Mouse (Mus musculus) cerebellum, adult 9-11 months (tissue): ENCODE data around the gene Klhdc7a.
"Not testable (repeated sequence)": the region's sequence is repeated elsewhere in the genome, so short reads cannot be mapped to it uniquely, and the experiment has no call there.

Source experiments
- DNase-seq: peaks from one replicate; pipeline ENCODE4 v3.0.0; 2022

Gene Klhdc7a

DNA sequence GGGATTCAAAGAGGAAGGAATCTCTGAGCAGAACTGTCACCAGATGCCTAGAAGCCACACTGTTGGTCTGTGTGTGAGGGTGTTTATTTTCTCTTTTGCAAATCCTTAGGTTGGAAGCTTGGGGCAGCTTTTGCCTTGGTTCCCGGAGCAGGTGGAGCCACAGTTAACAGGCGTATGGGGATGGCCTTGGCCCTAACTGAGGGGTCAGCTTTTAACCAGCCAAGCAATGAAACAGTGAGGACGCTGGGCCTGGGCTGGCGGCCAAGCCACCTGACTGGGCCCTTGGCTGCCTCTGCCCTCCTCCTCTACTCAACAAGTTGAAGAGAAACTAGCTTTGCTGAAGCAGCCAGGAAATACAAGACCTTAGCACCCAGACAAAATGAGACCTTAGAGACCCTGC is at the start of gene Klhdc7a:
TSS of gene Klhdc7a (minus strand) at position 105 of the 400 bp plus-strand sequence.
- peak; percentile 57 for DNase-seq

DNA sequence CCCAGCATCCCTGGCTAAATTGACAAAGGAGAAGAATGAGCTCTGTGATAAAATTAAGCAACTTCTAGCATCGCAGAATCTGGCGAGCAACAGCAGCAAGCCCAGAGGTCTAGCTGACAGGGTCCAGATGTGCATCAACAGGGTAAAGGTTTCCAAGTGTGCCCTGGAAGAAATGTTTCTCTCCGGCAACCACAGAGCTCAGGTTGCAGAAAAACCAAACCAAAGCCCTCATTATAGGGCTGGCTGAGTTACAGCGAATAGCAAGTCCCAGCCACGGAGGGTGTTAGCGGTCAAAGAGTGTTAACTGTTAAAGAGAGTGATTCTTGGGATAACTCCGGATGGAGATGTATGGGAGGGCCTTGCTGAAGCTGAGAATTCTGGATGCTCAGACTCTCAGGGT is 48.1 kb upstream of the Klhdc7a start:
- no peak for DNase-seq

DNA sequence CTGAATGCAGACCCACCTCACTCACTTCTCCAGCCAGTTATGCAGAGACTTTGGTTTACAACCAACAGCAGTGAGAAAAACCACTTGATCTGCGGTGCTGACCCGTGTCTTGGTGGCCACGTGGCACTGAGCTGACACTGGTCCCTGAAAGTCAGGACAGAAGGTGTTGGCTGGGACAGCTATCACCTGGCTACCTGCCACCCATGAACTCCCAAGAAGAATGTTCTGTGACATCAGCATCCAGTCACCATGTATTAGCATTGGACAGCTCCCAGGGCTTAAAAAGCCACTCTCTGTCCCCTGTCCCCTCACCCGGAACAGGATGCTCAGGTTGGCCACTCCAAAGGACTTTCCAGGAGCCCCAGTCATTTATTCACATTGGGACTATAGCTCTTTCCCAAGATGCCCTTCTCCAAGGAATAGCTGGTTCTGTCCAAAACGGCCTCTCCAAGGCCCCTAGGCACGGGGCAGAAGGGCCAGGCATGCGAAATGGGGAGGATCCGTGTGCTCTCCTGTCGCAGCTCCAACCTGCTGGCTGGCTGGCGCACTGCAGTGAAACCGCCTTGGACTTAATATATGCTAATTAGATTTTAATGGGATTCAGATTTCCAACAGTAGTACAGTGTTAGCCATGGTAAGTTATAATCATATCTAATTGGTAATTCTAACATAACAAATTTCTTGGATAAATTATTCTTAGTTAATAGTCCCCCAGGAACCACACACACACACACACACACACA is 43.1 kb upstream of the Klhdc7a start:
- DNase-seq = no peak

DNA sequence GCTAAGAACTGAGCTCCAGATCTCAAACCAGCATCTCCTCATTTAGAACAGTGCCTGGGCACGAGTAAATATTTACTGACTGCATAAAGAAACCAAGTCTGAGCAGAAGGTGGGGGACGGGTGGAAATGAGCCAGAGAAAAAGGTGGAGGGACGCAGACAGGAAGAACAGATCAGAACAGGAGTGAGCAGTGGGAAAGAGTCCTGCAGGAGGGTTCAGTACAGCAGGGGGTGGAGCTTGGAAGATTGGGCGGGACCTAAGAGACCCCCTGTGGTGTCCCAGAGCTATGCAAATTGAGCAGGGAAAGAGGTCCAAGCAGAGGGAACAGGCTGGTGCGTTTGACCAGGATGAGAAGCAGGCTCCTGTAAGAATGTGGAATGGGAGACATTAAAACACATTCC is 37.1 kb upstream of the Klhdc7a start:
- peak; percentile 24 for DNase-seq

DNA sequence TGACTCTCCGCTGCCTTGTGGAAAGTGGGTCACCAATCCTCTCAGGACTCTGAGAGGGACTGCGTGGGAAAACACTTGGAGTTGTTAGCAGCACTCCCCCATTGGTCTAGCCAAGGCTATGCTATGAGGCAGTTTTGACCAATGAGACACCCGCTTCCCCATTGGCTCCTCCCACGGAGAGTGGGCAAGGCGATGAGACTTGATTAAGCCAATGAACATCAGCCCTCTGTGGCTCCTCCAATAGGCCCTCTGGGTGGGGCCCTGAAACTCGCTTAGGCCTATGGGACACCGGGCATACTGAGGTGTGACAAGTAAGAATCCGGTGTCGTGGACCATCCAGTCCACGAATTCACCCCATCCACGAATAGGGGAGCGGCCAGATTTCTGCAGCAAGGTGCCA is 36.3 kb upstream of the Klhdc7a start:
- peak; percentile 80 for DNase-seq

DNA sequence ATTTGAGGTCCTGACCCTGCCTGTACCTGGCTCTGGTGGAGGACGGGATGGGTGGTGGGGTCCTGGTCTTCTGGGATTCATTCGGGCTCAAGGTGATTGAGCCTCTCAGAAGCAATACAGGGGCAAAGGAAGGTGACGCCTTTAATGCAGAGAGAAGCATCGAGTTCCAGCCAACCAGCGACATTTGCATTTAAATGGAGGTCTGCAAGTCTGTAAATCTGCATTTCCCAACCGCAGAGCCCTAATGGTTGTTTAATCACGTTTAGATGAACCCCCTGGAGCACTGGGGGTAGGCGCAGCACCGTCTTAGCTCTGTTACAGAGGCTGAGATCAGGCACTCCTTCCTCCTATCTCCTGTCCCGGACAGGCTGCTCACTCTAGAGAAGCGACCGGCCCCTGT is 34.2 kb upstream of the Klhdc7a start:
- DNase-seq = no peak

DNA sequence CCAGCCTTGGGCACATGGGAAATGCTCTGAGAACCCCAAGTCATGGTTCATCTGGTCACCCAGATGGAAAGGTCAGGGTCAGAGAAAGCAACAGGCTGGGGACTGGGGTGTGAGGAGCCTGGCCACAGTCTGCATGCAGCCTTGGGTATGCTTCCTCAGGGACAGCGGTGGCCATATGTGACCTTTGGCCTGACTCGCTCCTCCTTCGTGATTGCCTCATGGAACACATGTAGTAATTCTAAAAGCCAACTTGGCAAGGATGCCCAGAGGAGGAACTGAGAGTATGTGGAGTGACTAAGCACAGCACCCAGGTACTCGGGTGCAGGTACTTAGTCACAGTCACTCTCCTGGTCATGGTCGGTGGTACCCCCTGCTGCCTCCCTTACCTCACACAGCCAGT is 33.1 kb upstream of the Klhdc7a start:
- no peak for DNase-seq

DNA sequence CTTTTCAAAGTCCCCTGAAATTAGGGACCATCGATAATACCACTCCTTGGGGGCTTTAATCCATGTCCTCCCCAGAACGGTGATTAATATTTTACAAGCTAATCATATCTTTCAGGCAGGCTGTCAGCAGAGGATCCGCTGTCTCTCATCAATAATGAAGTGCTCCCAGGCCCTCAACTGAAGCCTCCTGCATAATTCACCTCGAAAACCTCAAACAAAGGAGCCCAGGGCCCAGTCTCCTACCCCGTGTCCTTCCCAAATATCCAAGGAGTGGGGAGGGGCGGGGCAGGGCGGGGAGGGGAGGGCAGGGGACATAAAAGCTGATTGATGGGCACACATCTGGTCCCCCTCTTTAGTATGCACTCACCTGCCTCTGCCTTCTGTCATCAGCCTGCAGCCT is 31.2 kb upstream of the Klhdc7a start:
- no peak for DNase-seq

DNA sequence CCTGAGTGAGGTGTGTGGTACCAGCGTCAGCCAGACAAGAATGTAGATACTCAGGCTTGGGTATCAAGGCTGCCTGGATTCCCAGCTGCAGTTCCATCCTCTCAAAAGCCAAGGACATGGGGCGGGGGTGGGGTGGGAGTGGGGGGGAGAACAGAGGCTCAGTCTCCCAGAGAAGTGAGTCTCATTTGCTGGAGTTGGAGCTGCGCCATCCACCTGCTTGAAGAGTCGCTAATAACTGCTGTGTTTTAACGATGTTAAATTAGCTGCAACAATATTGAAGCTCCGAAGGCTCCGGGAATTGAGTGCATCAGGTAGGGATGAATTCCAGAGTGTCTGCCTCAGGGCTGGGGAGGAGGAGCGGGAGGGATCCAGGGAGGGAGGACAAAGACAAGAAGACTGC is 27.8 kb upstream of the Klhdc7a start:
- no peak for DNase-seq

DNA sequence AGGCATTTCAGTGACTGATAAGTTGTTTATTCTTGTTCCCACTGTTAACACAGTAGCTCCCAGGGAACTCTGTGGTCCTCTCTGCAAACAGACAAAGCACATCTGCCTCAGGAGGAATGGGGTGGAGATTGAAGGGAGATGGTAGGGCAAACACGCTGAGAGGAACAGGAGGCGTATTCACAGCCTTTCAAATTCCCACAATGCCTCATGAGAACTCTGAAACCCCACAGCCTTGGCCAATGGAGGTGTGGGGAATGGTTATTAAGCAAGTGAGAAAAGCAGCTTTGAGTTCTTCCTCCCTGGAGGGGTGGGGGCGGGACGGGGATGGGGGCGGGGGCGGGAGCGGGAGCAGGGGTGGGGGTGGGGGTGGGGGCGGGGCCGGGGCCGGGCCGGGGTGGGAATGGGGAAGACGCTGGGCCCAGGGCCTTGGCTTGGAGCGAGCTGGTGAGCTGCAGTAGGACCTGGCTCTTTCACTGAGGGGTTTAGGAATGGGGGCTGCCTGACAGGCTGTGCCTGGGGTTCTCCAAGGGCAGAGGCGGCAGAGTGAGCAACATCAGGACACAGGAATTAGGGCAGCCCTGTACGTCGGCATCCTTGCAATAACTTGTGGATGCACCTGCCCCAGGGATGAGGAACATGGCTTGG is 25.4 kb upstream of the Klhdc7a start:
- no peak for DNase-seq

DNA sequence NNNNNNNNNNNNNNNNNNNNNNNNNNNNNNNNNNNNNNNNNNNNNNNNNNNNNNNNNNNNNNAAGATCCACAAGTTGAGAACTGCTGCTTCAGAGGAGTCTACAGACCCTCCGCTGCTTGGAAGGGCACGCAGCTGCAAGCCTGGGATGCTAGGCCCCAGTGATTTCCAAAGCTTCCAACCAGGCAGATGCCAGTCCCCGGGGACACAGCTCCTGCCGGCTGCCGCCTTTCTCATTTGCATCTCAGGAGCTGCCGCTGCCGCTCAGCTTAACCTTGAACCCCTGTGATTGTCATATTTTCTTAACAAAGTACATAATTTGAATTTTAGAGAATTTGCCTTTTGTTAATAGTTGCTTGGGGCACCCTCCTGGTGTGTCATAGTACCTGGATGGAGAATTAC is 19.1 kb upstream of the Klhdc7a start:
- no peak for DNase-seq

DNA sequence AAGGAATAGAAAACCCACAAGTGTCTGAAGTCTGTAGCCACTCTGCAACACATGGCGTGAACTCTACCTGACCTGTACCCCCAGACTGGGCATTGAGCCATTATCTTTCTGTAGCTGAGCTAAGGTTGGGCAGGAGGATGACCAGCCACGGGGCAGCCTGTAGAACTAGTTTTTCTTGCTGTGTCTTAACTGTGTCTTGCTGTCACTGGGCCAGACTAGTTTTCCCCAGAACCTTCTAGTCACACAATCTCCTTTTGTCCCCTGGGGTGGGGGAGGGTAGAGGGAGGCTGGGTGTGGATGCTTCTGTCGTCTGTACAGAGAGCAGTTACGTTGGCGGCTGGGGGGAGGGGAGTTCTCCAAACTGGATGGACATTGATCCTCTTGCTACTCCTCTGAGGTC is 10.9 kb upstream of the Klhdc7a start:
- DNase-seq = no peak

DNA sequence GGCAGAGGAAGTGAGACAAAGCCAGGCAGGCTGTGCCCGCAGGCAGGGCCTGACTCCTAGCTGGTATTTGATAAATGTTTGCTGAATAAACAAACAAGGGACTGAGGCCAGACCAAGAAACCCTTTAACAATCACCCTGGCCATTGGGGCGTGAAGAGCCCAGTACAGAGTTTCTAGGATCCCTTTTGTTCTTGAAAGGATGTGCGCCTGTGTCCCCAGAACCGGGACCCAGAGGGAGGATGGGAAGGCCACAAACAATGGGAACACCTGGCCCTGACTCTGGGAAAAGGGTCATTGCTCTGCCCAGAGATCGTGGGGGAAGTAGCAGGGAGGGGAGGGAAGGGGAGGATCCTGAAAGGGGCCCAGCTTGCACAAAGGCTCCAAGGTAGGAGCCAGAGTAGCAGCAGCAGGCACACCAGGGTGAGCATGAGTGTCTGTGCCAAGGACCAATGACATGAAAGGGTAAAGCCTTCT is 9.5 kb upstream of the Klhdc7a start:
- DNase-seq = no peak

DNA sequence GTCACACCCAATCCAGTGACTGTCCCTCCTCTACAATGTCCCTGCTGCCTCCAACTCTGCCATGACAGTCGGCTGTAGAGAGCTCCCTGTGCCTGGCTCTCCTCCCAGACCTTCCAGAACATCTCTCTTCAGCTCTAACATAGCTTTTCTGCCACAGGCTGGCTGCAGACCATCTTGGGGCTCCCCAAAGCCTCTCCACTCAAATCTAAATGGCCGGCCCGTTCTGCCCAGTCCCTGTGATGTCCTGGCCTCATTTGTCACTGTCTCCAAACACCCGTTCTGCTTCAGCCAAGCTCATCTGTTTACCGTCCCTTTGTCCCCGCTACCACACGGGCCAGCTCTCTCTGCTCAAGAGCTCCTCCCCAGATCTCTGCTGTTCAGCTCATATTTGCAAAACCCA is 6.7 kb upstream of the Klhdc7a start:
- no peak for DNase-seq

DNA sequence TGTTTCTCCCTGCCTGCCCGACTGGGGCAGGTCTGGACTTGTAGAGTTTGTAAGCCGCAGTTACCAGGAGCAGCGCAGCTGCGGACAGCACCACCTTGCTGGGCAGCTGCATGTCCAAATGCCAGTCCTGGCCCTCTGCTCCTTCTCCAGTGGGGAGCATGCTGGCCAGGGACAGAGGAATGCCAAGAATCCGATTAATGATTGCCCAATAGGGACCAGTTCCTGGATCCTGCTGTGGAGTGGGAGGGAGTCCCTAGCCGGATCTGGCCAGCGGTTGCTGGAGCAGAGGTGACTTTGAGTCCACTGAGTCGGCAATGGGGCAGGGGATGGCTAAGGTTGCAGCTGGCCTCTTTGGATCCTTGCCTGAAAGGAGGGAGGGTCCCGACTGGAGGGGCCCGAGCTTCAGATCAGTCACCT is 343 bp downstream of the Klhdc7a start:
- DNase-seq = no peak

DNA sequence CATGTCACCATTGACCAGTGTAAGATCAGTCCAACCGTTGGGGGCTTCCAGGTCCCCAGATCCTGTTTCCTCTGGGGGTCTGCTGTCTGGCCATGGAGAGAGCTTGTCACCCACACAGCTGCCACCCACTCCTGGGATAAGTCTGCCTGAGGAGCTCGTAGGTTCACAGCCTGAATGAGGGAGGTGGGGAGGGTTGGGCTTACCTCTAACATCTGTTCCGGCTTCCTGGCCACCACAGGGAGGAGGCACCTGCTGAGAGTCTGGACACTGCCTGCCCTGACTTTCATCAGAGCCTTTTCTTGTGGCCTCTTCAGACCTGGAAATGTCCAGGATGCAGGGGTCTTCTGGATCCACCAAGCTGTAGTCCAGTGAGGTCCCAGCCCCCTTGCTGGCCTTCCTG is 845 bp downstream of the Klhdc7a start:
- DNase-seq = no peak

DNA sequence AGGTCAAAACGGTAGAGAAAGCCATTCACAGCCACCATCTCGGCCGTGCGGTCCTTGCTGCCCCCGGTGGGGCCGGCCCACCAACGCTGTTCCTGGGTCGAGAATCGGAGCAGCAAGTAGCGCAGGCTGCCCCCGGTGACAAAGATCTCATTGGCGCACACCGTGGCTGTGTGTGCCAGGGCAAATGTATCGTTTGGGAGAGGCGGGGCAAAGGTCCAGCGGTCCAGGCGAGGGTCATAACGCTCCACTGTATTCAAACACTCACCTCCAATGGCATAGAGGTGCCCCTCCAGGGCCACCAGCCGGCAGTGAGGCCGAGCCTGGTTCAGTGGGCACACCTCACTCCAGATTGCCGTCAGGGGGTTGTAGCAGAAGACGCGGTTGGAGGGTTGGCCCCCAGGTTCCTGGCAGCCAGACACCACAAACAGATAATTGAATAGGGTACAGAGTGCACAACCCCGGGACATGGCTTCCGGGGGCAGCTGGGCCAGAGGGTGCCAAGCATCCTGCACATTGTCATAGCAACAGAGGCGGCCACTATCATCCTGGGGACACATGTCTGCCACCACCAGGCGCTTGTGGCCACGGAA is 2.1 kb downstream of the Klhdc7a start:
- no peak for DNase-seq

DNA sequence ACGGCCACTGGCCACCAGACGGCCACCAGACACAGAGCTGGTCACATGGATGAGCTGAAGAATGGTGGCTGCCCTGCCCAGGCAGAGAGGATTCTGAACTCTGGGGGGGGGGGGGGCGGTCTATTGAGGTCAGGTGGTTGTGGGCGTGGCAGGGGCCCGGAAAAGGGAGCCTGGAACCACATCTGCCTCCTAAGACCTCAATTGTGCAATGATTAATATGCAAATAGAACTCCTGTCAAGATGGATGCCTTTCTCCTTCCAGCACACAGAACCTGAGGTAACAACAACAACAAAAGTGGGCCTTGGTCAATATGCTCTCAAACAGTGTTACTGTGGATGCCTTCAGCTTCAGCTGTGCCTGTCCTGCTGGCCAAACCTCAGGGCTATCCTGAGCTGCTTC is 3.4 kb downstream of the Klhdc7a start:
- no peak for DNase-seq

DNA sequence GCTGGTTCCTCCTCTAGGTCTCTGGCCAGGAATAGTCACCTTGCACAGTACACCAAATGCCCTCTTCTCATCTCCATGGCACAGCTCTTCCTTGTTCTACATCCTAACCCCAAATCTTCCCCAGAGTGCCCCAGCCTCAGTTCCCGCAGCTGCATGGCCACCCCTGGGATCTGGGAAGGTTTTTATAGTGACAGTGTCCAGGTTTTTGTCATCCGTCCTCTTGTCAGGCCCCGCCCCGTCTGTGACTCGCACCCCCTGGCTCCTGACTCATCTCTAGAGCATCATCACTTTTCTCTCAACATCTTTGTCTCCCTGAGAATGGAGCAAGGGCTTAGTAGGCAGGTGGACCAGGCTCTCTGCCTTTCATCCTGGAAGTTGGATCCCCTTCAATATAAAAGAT is 3.9 kb downstream of the Klhdc7a start:
- DNase-seq = no peak

DNA sequence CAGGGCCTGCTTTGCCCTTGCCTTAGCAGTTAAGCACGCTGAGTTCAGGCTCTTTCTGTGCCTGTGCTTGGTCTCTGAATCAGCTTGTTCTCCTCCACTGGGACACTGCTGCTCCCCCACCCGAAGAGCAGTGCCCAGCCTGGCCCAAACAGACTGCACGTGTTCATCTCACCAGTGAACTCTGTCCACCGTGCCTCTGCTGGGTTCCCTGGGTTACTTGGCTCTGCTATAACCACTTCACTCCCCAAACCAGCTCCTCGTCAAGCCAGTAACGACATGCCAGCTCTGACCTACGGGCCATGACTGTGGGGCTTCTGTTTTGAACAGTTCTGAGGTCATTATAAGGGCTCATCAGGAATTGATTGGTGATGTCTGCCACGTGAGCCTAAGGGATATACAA is 4.8 kb downstream of the Klhdc7a start:
- DNase-seq = no peak

DNA sequence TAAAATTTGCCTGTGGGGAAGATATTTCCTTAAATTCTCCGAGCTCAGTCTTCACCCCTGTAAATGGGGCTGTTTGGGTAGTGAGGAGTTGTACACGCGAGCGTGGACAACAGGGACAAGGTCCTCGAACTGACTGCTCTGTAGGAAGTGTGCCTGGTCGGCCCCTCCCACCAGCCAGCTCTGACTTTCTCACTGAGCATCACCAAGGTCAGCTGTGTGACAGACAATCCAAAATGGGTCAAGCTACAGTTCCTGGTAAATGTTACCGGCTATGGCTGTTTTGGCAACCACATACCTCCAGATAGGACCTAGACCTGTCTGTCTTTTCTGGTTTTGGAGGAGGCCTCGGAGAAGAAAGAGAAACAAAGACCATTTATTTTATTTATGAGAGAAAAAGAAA is 6.0 kb downstream of the Klhdc7a start:
- DNase-seq = no peak

DNA sequence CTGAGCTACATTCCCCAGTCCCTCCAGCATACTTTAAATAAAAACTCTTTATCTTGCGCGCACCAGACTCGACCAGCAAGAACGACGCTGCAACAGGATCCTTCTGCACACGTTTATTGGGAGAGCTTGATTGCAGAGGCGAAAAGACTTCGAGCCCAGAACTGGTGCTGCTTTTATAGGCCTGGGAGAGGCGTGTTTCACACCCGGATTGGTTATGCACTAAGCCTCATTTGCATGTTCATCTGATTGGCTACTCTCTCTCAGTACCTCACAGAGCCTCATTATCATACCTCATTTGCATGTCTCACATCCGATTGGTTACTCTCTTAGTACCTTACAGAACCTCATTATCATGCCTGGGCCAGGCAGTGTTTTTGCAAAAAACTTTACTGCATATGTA is 6.5 kb downstream of the Klhdc7a start:
- not testable (repeated sequence) for DNase-seq

DNA sequence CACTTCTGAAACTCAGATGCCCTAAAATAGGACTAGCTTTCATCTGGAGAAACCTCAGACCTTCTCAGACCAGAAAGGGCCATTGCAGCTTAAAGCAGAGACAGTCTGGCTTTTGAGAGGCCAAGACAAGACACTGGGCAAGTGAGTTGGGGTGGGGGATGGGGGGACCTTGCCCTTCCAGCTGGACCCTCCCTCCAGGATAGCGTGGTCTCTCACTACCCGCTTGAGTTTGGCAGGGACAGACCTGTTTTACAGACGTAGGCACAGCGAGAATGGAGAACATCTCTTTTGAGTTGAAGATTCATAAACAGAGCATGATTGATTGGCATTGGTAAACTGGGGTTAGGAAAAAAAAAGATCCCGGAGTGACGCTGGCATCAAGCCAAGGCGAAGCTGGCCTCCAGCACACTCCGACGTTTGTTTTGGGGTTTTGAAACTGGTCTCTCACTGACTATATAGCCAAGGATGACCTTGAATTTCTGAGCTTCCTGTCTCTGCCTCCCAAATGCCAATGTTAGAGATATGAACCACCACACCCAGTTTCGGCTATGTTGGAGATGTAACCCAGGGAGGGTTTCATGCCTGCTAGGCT is 7.0 kb downstream of the Klhdc7a start:
- no peak for DNase-seq
